Comparison of ENCODE assay signal across 21 mouse cellular contexts in genomic region chr16:88711245-88711644, GRCm38 (mm10). TPM values are rescaled to one million over a fixed set of nuclear protein-coding genes. Genes with fewer than 3 reads are reported as not detected.
DNase-seq lines count a peak whose midpoint lies in the region; ATAC-seq and TF ChIP-seq lines count a peak whose summit lies in the region.
"Had no signal": no experiment of that assay in that cellular context is flagged by ENCODE, and none has a peak within 500 bp of the region (broad histone marks: within the 10 kb centered on the region; RNA-seq: fewer than 3 reads in every experiment).

No protein-coding gene starts in this region.

- no peaks in the 10 kb centered on the region for H3K4me1 ChIP-seq in kidney, adult 2 months (ENCODE audit: control insufficient read depth, insufficient read depth, low read length)
- no peaks in the 10 kb centered on the region for H3K4me1 ChIP-seq in midbrain, embryonic 14.5 days (ENCODE audit: control insufficient read depth, insufficient read depth, low read length)
- no peaks in the 10 kb centered on the region for H3K4me1 ChIP-seq in midbrain, embryonic 10.5 days
- peaks cover 7% of the 10 kb centered on the region; the same call in 1 of the 2 replicates for H3K4me1 ChIP-seq in small intestine, adult 2 months (ENCODE audit: control insufficient read depth, insufficient read depth, insufficient read length, low read length)
- H3K4me1 ChIP-seq: embryonic facial prominence, embryonic 10.5 days; limb, embryonic 15.5 days; neural tube, embryonic 12.5 days; stomach, embryonic 15.5 days had no signal

- H3K4me3 ChIP-seq in kidney, adult 2 months (ENCODE audit: insufficient read depth, low read depth, low read length) = no peak overlapping the region
- H3K4me3 ChIP-seq in midbrain, embryonic 14.5 days (replicated peaks; ENCODE audit: low read depth, low read length) = no peak overlapping the region
- no peak overlapping the region for H3K4me3 ChIP-seq in midbrain, embryonic 10.5 days
- H3K4me3 ChIP-seq in small intestine, adult 2 months (ENCODE audit: low read depth, low read length) = no peak overlapping the region
- H3K4me3 ChIP-seq: embryonic facial prominence, embryonic 10.5 days; erythroblast, embryonic 14.5 days; limb, embryonic 15.5 days; neural tube, embryonic 12.5 days; stomach, embryonic 15.5 days had no signal

- TF ChIP-seq POLR2A in kidney, adult 2 months (IDR thresholded peaks at IDR 0.05; ENCODE audit: low read depth, low read length) = no peak
- no peak for TF ChIP-seq POLR2A in small intestine, adult 2 months (IDR thresholded peaks at IDR 0.05; ENCODE audit: low read depth, low read length)

- TF ChIP-seq CTCF in kidney, adult 2 months (conservative IDR thresholded peaks at IDR 0.05; ENCODE audit: insufficient read depth, insufficient read length, low read depth, low read length) = peak; percentile 51; the same call in 1 of the 2 replicates
- TF ChIP-seq CTCF in small intestine, adult 2 months (IDR thresholded peaks at IDR 0.05; ENCODE audit: extremely low read depth, insufficient read length, insufficient replicate concordance, low read depth, low read length) = peak; percentile 28; the same call in 1 of the 2 replicates

- H3K36me3 ChIP-seq in kidney, adult 2 months (ENCODE audit: control insufficient read depth, insufficient read depth, low read length) = no peaks in the 10 kb centered on the region
- H3K36me3 ChIP-seq in midbrain, embryonic 14.5 days (ENCODE audit: control insufficient read depth, insufficient read depth, low read length) = no peaks in the 10 kb centered on the region
- no peaks in the 10 kb centered on the region for H3K36me3 ChIP-seq in midbrain, embryonic 10.5 days
- H3K36me3 ChIP-seq in small intestine, adult 2 months (ENCODE audit: control insufficient read depth, insufficient read depth, low read length) = no peaks in the 10 kb centered on the region
- H3K36me3 ChIP-seq: embryonic facial prominence, embryonic 10.5 days; limb, embryonic 15.5 days; neural tube, embryonic 12.5 days; stomach, embryonic 15.5 days had no signal

- H3K4me2 ChIP-seq in midbrain, embryonic 14.5 days (ENCODE audit: low read length) = no peak overlapping the region
- H3K4me2 ChIP-seq: heart, embryonic 11.5 days; limb, embryonic 15.5 days; neural tube, embryonic 12.5 days; stomach, embryonic 15.5 days had no signal

- no peaks in the 10 kb centered on the region for H3K9me3 ChIP-seq in midbrain, embryonic 14.5 days (ENCODE audit: control insufficient read depth, low read length)
- H3K9me3 ChIP-seq in midbrain, embryonic 10.5 days (replicated peaks) = no peaks in the 10 kb centered on the region
- H3K9me3 ChIP-seq: embryonic facial prominence, embryonic 10.5 days; limb, embryonic 15.5 days; neural tube, embryonic 12.5 days; stomach, embryonic 15.5 days had no signal

- no peak overlapping the region for H3K9ac ChIP-seq in midbrain, embryonic 14.5 days (replicated peaks; ENCODE audit: low read length)
- H3K9ac ChIP-seq: forebrain, postnatal 0 days; limb, embryonic 15.5 days; neural tube, embryonic 12.5 days; stomach, embryonic 15.5 days had no signal

- ATAC-seq in midbrain, embryonic 14.5 days (ENCODE audit: low FRiP score, low TSS enrichment) = peak; percentile 24; the same call in 1 of the 2 replicates
- ATAC-seq: forebrain, postnatal 0 days had no signal

- 83% methylated on average over 6 of the region's 6 CpGs for WGBS in kidney, adult 2 months
- WGBS in midbrain, embryonic 14.5 days = 85% methylated on average over 6 of the region's 6 CpGs
- 87% methylated on average over 6 of the region's 6 CpGs for WGBS in midbrain, embryonic 10.5 days
- WGBS in small intestine, adult 2 months = 53% methylated on average over 6 of the region's 6 CpGs

- H3K27ac ChIP-seq in kidney, adult 2 months (ENCODE audit: insufficient read depth, low read depth, low read length) = no peak overlapping the region
- no peak overlapping the region for H3K27ac ChIP-seq in midbrain, embryonic 14.5 days (replicated peaks; ENCODE audit: low read depth, low read length)
- no peak overlapping the region for H3K27ac ChIP-seq in midbrain, embryonic 10.5 days (replicated peaks)
- H3K27ac ChIP-seq in small intestine, adult 2 months (ENCODE audit: insufficient read depth, low read depth, low read length) = 0 out of 2 replicates have a peak overlapping the region, but pooled peaks have one; percentile 12
- H3K27ac ChIP-seq: embryonic facial prominence, embryonic 10.5 days; limb, embryonic 15.5 days; neural tube, embryonic 12.5 days; stomach, embryonic 15.5 days had no signal

- no peak for DNase-seq in kidney, adult 2 months
- no peak for DNase-seq in kidney, postnatal 25 days
- no peak for DNase-seq in midbrain, embryonic 14.5 days
- DNase-seq in midbrain, embryonic 10.5 days (ENCODE audit: low spot score) = no peak
- DNase-seq in R1 (ENCODE audit: low read depth, low spot score) = peak; percentile 14
- no peak for DNase-seq in testis, postnatal 14 days (ENCODE audit: low spot score)
- DNase-seq: cerebellum, adult 8-10 months; forebrain, postnatal 0 days; gastrocnemius, postnatal 14 days; heart, postnatal 36 days; layer of hippocampus, adult 9-11 months; thymus, postnatal 14 days had no signal

- no peaks in the 10 kb centered on the region for H3K27me3 ChIP-seq in kidney, adult 2 months (replicated peaks; ENCODE audit: control insufficient read depth, insufficient read depth, low read length)
- no peaks in the 10 kb centered on the region for H3K27me3 ChIP-seq in midbrain, embryonic 14.5 days (ENCODE audit: control insufficient read depth, insufficient read depth, low read length)
- no peaks in the 10 kb centered on the region for H3K27me3 ChIP-seq in midbrain, embryonic 10.5 days (ENCODE audit: low read depth, poor library complexity, severe bottlenecking)
- no peaks in the 10 kb centered on the region for H3K27me3 ChIP-seq in small intestine, adult 2 months (ENCODE audit: control insufficient read depth, insufficient read depth, low read length)
- H3K27me3 ChIP-seq: limb, embryonic 15.5 days; neural tube, embryonic 12.5 days; stomach, embryonic 15.5 days had no signal

RNA-seq across cellular contexts. Expression of gene 2310061N02Rik, which starts 3.5 kb away (rescaled TPM):
- not detected in 2 replicates for polyA plus RNA-seq in kidney, adult 2 months (2012; rRNA removed)
- polyA plus RNA-seq in midbrain, embryonic 14.5 days (2014; fragmentation: Nextera tagmentation; extraction: Ambion mirVana) = not detected in 2 replicates
- not detected in 2 replicates for polyA plus RNA-seq in midbrain, embryonic 10.5 days (2016; fragmentation: Nextera tagmentation; extraction: Ambion mirVana)
- not detected in 2 replicates for polyA plus RNA-seq in small intestine, adult 2 months (2012; rRNA removed)
- polyA plus RNA-seq: adrenal gland, adult 2 months; embryonic facial prominence, embryonic 10.5 days; erythroblast, embryonic 14.5 days; forebrain, postnatal 0 days; heart, embryonic 11.5 days; kidney, embryonic 16.5 days; limb, embryonic 15.5 days; neural tube, embryonic 12.5 days; stomach, embryonic 15.5 days had no signal

RNA-seq across cellular contexts. Expression of gene Krtap13-1, which starts 17.4 kb away (rescaled TPM):
- not detected in 2 replicates for polyA plus RNA-seq in kidney, adult 2 months (2012; rRNA removed)
- not detected in 2 replicates for polyA plus RNA-seq in midbrain, embryonic 14.5 days (2014; fragmentation: Nextera tagmentation; extraction: Ambion mirVana)
- not detected in 2 replicates for polyA plus RNA-seq in midbrain, embryonic 10.5 days (2016; fragmentation: Nextera tagmentation; extraction: Ambion mirVana)
- polyA plus RNA-seq in small intestine, adult 2 months (2012; rRNA removed) = not detected in 2 replicates
- polyA plus RNA-seq: adrenal gland, adult 2 months; embryonic facial prominence, embryonic 10.5 days; erythroblast, embryonic 14.5 days; forebrain, postnatal 0 days; heart, embryonic 11.5 days; kidney, embryonic 16.5 days; limb, embryonic 15.5 days; neural tube, embryonic 12.5 days; stomach, embryonic 15.5 days had no signal

RNA-seq across cellular contexts. Expression of gene Krtap27-1, which starts 39.8 kb away (rescaled TPM):
- not detected in 2 replicates for polyA plus RNA-seq in kidney, adult 2 months (2012; rRNA removed)
- not detected in 2 replicates for polyA plus RNA-seq in midbrain, embryonic 14.5 days (2014; fragmentation: Nextera tagmentation; extraction: Ambion mirVana)
- not detected in 2 replicates for polyA plus RNA-seq in midbrain, embryonic 10.5 days (2016; fragmentation: Nextera tagmentation; extraction: Ambion mirVana)
- not detected in 2 replicates for polyA plus RNA-seq in small intestine, adult 2 months (2012; rRNA removed)
- polyA plus RNA-seq: adrenal gland, adult 2 months; embryonic facial prominence, embryonic 10.5 days; erythroblast, embryonic 14.5 days; forebrain, postnatal 0 days; heart, embryonic 11.5 days; kidney, embryonic 16.5 days; limb, embryonic 15.5 days; neural tube, embryonic 12.5 days; stomach, embryonic 15.5 days had no signal

RNA-seq across cellular contexts. Expression of gene Krtap13, which starts 40.2 kb away (rescaled TPM):
- polyA plus RNA-seq in kidney, adult 2 months (2012; rRNA removed) = not detected in 2 replicates
- not detected in 2 replicates for polyA plus RNA-seq in midbrain, embryonic 14.5 days (2014; fragmentation: Nextera tagmentation; extraction: Ambion mirVana)
- not detected in 2 replicates for polyA plus RNA-seq in midbrain, embryonic 10.5 days (2016; fragmentation: Nextera tagmentation; extraction: Ambion mirVana)
- polyA plus RNA-seq in small intestine, adult 2 months (2012; rRNA removed) = not detected in 2 replicates
- polyA plus RNA-seq: adrenal gland, adult 2 months; embryonic facial prominence, embryonic 10.5 days; erythroblast, embryonic 14.5 days; forebrain, postnatal 0 days; heart, embryonic 11.5 days; kidney, embryonic 16.5 days; neural tube, embryonic 12.5 days; stomach, embryonic 15.5 days had no signal

RNA-seq across cellular contexts. Expression of gene 2310034C09Rik, which starts 47.4 kb away (rescaled TPM):
- polyA plus RNA-seq in kidney, adult 2 months (2012; rRNA removed) = not detected in 2 replicates
- not detected in 2 replicates for polyA plus RNA-seq in midbrain, embryonic 14.5 days (2014; fragmentation: Nextera tagmentation; extraction: Ambion mirVana)
- polyA plus RNA-seq in midbrain, embryonic 10.5 days (2016; fragmentation: Nextera tagmentation; extraction: Ambion mirVana) = not detected in 2 replicates
- polyA plus RNA-seq in small intestine, adult 2 months (2012; rRNA removed) = not detected in 2 replicates
- polyA plus RNA-seq: adrenal gland, adult 2 months; embryonic facial prominence, embryonic 10.5 days; erythroblast, embryonic 14.5 days; forebrain, postnatal 0 days; heart, embryonic 11.5 days; kidney, embryonic 16.5 days; neural tube, embryonic 12.5 days; stomach, embryonic 15.5 days had no signal
